Mouse (Mus musculus): ENCODE data around the gene Nelfb.

DNA sequence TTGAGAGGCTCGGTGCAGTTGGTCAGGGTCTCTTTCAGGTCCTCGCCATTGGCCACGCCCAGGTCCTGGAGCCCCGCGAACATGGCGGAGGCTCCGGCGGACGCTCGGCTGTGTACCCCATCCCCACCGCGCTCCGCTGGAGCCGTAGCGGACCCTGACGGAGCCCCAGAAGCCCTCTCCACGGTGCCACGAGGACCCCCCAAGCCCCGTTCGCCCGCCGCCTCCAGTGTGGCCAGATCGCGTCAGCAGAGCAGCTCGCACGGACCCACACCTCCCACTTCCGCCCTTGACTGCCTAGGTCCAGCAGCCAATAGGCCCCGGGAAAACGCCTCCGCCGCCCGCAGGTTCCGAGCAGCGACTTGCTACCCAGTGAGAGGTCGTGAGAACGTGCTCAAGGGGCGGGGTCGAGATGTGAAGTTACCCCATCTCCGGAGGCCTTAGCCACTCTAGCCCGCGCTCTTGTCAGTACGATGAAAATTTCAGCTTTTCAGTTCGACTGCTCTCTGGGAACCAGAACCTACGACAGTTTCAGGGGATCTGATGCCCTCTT, at the start of gene Nelfb:
- no peak for TF ChIP-seq GATA1 (IDR thresholded peaks at IDR 0.05; ENCODE audit: borderline replicate concordance, low read length)
- TF ChIP-seq FLI1 (IDR thresholded peaks at IDR 0.05; ENCODE audit: low read length) = no peak
